In genomic region chr13:64322561-64323281, GRCm38 (mm10) we compare ENCODE assay signal across 29 mouse cellular contexts. TPM values are rescaled to one million over a fixed set of nuclear protein-coding genes. Genes with fewer than 3 reads are reported as not detected.
DNase-seq lines count a peak whose midpoint lies in the region; ATAC-seq lines count a peak whose summit lies in the region.
"Had no signal": no experiment of that assay in that cellular context is flagged by ENCODE, and none has a peak within 500 bp of the region (broad histone marks: within the 10 kb centered on the region; RNA-seq: fewer than 3 reads in every experiment).

No protein-coding gene starts in this region.

- H3K9ac ChIP-seq in heart, embryonic 11.5 days (ENCODE audit: low read depth, low read length) = no peak overlapping the region
- H3K9ac ChIP-seq: embryonic facial prominence, embryonic 13.5 days; forebrain, embryonic 12.5 days; forebrain, embryonic 15.5 days; heart, embryonic 12.5 days; heart, embryonic 15.5 days; hindbrain, embryonic 13.5 days; intestine, embryonic 15.5 days had no signal

- no peak overlapping the region for H3K4me3 ChIP-seq in heart, embryonic 11.5 days (ENCODE audit: low read depth, low read length)
- no peak overlapping the region for H3K4me3 ChIP-seq in brown adipose tissue, adult 24 weeks (ENCODE audit: insufficient read depth, low read depth, low read length)
- H3K4me3 ChIP-seq: embryonic facial prominence, embryonic 10.5 days; embryonic facial prominence, embryonic 13.5 days; erythroblast, embryonic 14.5 days; forebrain, embryonic 12.5 days; forebrain, embryonic 15.5 days; heart, embryonic 12.5 days; heart, embryonic 15.5 days; hindbrain, embryonic 10.5 days; hindbrain, embryonic 13.5 days; intestine, embryonic 15.5 days had no signal

- H3K4me1 ChIP-seq in heart, embryonic 11.5 days (ENCODE audit: control insufficient read depth, insufficient read depth, low read length) = no peaks in the 10 kb centered on the region
- H3K4me1 ChIP-seq in brown adipose tissue, adult 24 weeks (ENCODE audit: control insufficient read depth, insufficient read depth, insufficient read length, low read length) = peaks cover 6% of the 10 kb centered on the region; the same call in 1 of the 2 replicates
- H3K4me1 ChIP-seq: embryonic facial prominence, embryonic 10.5 days; embryonic facial prominence, embryonic 13.5 days; forebrain, embryonic 12.5 days; forebrain, embryonic 15.5 days; heart, embryonic 12.5 days; heart, embryonic 15.5 days; hindbrain, embryonic 10.5 days; hindbrain, embryonic 13.5 days; intestine, embryonic 15.5 days had no signal

- H3K36me3 ChIP-seq in heart, embryonic 11.5 days (ENCODE audit: control insufficient read depth, insufficient read depth, low read length) = no peaks in the 10 kb centered on the region
- H3K36me3 ChIP-seq: embryonic facial prominence, embryonic 10.5 days; embryonic facial prominence, embryonic 13.5 days; forebrain, embryonic 12.5 days; forebrain, embryonic 15.5 days; heart, embryonic 12.5 days; heart, embryonic 15.5 days; hindbrain, embryonic 10.5 days; hindbrain, embryonic 13.5 days; intestine, embryonic 15.5 days had no signal

- no peak for ATAC-seq in heart, embryonic 11.5 days (replicated peaks; ENCODE audit: insufficient number of reproducible peaks, low FRiP score, low TSS enrichment)
- peak; percentile 56; the same call in 1 of the 2 replicates for ATAC-seq in megakaryocyte-erythroid progenitor cell, adult 5-6 weeks (replicated peaks; ENCODE audit: low FRiP score, low TSS enrichment, poor library complexity, severe bottlenecking)
- ATAC-seq: activated CD4-positive, CD25-positive, alpha-beta regulatory T cell, adult 4 months; forebrain, embryonic 15.5 days; hindbrain, embryonic 16.5 days; intestine, embryonic 15.5 days had no signal

- no peak overlapping the region for H3K27ac ChIP-seq in heart, embryonic 11.5 days (ENCODE audit: low read depth, low read length)
- 0 out of 2 replicates have a peak overlapping the region, but pooled peaks have one; percentile 23 for H3K27ac ChIP-seq in brown adipose tissue, adult 24 weeks (replicated peaks; ENCODE audit: low read depth, low read length)
- H3K27ac ChIP-seq: embryonic facial prominence, embryonic 10.5 days; embryonic facial prominence, embryonic 13.5 days; forebrain, embryonic 12.5 days; forebrain, embryonic 15.5 days; heart, embryonic 15.5 days; hindbrain, embryonic 10.5 days; hindbrain, embryonic 13.5 days; intestine, embryonic 15.5 days had no signal

- H3K9me3 ChIP-seq in heart, embryonic 11.5 days (replicated peaks; ENCODE audit: control insufficient read depth, low read length) = no peaks in the 10 kb centered on the region
- H3K9me3 ChIP-seq: embryonic facial prominence, embryonic 10.5 days; embryonic facial prominence, embryonic 13.5 days; forebrain, embryonic 12.5 days; forebrain, embryonic 15.5 days; heart, embryonic 12.5 days; heart, embryonic 15.5 days; hindbrain, embryonic 10.5 days; hindbrain, embryonic 13.5 days; intestine, embryonic 15.5 days had no signal

- 75% methylated on average over 8 of the region's 8 CpGs for whole genome bisulfite sequencing in heart, embryonic 11.5 days (ENCODE audit: insufficient replicate concordance)

- peak; percentile 66 for DNase-seq in heart, adult 11 months
- DNase-seq in urinary bladder, postnatal 14 days (ENCODE audit: low spot score) = no peak
- DNase-seq in frontal cortex, postnatal 36 days (ENCODE audit: low spot score in 2 of 2) = no peak
- DNase-seq: adrenal gland, adult 8-10 months; adrenal gland, postnatal 25 days; cerebellum, adult 18-20 months; cerebellum, adult 9-10 months; cerebellum, postnatal 14 days; embryo, embryonic 11 days; gastrocnemius, postnatal 10 days; gastrocnemius, postnatal 36 days; heart, postnatal 10 days; heart, postnatal 36 days; kidney, adult 18-20 months had no signal

- H3K27me3 ChIP-seq in heart, embryonic 11.5 days (ENCODE audit: control insufficient read depth, insufficient read depth, low read length) = no peaks in the 10 kb centered on the region
- H3K27me3 ChIP-seq: embryonic facial prominence, embryonic 13.5 days; forebrain, embryonic 12.5 days; forebrain, embryonic 15.5 days; heart, embryonic 12.5 days; heart, embryonic 15.5 days; hindbrain, embryonic 13.5 days; intestine, embryonic 15.5 days had no signal

- no peak overlapping the region for H3K4me2 ChIP-seq in heart, embryonic 11.5 days
- H3K4me2 ChIP-seq: embryonic facial prominence, embryonic 13.5 days; forebrain, embryonic 12.5 days; forebrain, embryonic 15.5 days; heart, embryonic 12.5 days; heart, embryonic 15.5 days; hindbrain, embryonic 13.5 days; intestine, embryonic 15.5 days had no signal

RNA-seq across cellular contexts. Expression of gene Aaed1, which starts 10.2 kb away (rescaled TPM):
- polyA plus RNA-seq in heart, embryonic 11.5 days (2014; fragmentation: Nextera tagmentation; extraction: Ambion mirVana) = 68.4 and 71.4 TPM in 2 replicates
- polyA plus RNA-seq in brown adipose tissue, adult 24 weeks (2012; ENCODE audit: insufficient read depth, insufficient read length, missing spikeins) = 58.9 and 62.9 TPM in 2 replicates
- 20.4 and 26.9 TPM in 2 replicates for total RNA-seq in megakaryocyte-erythroid progenitor cell, adult 5-6 weeks (2014; fragmentation: Nextera tagmentation)
- 56.5 and 65.2 TPM in 2 replicates for total RNA-seq in megakaryocyte-erythroid progenitor cell, adult 5-6 weeks (2017)

RNA-seq across cellular contexts. Expression of gene Cdc14b, which starts 47.6 kb away (rescaled TPM):
- 21.6 and 29.5 TPM in 2 replicates for polyA plus RNA-seq in heart, embryonic 11.5 days (2014; fragmentation: Nextera tagmentation; extraction: Ambion mirVana)
- 3.1 and 6.9 TPM in 2 replicates for polyA plus RNA-seq in brown adipose tissue, adult 24 weeks (2012; ENCODE audit: insufficient read depth, insufficient read length, missing spikeins)
- 1.9 and 2.9 TPM in 2 replicates for total RNA-seq in megakaryocyte-erythroid progenitor cell, adult 5-6 weeks (2014; fragmentation: Nextera tagmentation)
- 0.50 and 4.8 TPM in 2 replicates for total RNA-seq in megakaryocyte-erythroid progenitor cell, adult 5-6 weeks (2017)
- polyA plus RNA-seq: erythroblast, embryonic 14.5 days had no signal

RNA-seq across cellular contexts. Expression of gene Ctsl, which starts 48.0 kb away (rescaled TPM):
- polyA plus RNA-seq in heart, embryonic 11.5 days (2014; fragmentation: Nextera tagmentation; extraction: Ambion mirVana) = 296 and 339 TPM in 2 replicates
- 155 and 172 TPM in 2 replicates for polyA plus RNA-seq in brown adipose tissue, adult 24 weeks (2012; ENCODE audit: insufficient read depth, insufficient read length, missing spikeins)
- total RNA-seq in megakaryocyte-erythroid progenitor cell, adult 5-6 weeks (2014; fragmentation: Nextera tagmentation) = 16.2 and 27.8 TPM in 2 replicates
- total RNA-seq in megakaryocyte-erythroid progenitor cell, adult 5-6 weeks (2017) = 53.0 and 118 TPM in 2 replicates
